Mouse (Mus musculus) natural killer cell, adult 2 months (primary cell): ENCODE measurements around the gene Dgcr6.

Experiments
- DNase-seq, 2 experiments: peaks; one replicate each; pipeline ENCODE4 v3.0.0; 2022; ENCODE audit warnings: low spot score in 2 of 2

Gene Dgcr6

GRCm38 (mm10) chr16:18070798-18071197, 18.1 kb downstream of the Dgcr6 start:
- DNase-seq, result no peak

DNA sequence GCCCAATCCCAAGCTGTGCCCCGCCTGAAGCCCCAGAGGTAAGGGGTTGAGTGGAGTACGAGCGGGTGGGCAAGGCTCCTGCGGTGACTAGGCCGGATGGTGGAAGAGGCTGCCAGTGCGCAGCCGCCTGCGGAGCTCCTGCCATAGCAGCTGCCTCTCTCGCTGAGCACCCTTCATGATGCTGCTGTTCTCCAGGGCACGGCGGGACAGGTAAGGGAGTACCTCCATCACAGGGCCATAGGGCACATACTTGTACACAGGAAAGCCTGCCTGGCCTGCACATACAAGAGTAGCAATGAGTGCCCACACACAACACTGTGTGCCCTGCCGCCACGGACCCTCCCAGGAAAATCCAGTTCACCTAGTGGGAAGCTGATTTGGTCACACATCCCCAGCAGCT, 19.4 kb downstream of the Dgcr6 start:
- no peak for DNase-seq

DNA sequence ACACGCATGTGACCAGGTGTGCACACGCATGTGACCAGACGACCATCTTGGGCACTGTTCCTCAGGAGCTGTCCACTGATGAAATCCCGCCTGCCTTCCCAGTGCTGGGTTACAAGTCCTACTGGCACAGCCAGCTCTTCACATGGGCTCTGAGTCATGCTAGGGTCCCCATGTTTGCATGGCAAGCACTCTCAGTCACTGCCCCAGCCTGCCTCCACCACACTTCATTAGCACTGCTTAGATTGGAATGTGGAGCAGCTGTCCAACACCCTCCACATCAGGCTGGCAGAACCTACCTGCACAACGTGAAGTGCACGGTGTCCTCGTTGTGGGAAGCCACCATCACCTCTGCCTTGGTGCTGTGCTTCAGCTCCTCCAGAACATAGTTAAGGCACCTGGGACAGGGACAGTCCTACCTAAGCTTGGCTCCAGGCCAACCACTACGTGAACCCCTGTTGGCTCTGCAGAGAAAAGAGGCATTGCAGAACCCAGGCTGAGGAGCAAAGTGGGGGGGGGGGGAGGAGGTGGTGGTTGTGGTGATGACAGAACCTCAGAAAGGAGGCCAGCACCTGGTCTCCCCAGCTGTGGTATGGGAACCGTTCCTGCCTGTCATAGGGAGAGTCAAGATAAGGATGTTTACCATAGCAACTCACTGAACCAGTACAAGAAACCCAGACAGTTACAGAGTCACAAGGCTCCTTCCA, 20.8 kb downstream of the Dgcr6 start:
- peak in 1 of 2 experiments; percentile 42 for DNase-seq

GRCm38 (mm10) chr16:18074611-18075010, 22.0 kb downstream of the Dgcr6 start:
- peak; percentile 41 to 66 for DNase-seq

- no peak for DNase-seq
Measured at GRCm38 (mm10) chr16:18075201-18075600, 22.5 kb downstream of the Dgcr6 start.

GRCm38 (mm10) chr16:18078314-18079015, 25.8 kb downstream of the Dgcr6 start:
- DNase-seq, result no peak

DNA sequence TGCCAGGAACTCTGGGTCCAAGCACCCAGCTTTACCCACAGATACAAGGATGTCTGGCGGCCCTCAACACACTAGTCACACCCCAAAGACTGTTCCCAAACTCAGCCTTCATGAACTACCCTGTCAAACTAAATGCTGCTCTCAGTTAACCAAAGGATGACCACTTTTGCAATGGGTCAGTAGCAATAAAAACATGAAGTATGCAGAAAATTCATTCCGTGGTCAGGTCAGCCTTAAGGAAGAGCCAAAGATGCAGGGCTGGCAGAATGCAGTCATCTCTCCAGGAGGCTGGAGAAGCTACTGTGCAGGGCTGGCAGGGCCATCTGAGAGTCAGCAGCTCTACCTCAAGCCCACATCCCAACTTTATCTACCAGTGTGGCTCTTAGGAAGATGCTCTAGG, 26.6 kb downstream of the Dgcr6 start:
- no peak for DNase-seq

DNA sequence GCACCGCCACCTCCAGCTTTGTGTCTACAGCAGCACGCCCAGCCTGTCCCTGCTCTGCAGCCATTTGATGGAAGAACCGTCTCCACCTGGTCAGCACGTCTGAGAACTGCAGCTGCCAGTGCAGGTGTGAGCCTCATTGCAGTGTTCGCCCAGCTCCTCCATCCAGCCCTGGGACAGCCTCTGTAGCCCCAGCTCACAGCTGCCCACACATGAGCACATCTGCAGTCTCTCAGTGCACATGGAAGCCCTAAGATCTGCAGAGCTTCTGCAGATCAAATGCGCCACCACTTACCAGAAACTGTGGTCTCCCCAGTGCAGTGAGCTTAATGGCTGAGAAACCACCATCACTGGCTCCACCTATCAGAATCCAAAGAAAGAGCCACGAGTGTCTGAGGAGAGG, 27.5 kb downstream of the Dgcr6 start:
- no peak for DNase-seq

GRCm38 (mm10) chr16:18081149-18081827, 28.6 kb downstream of the Dgcr6 start:
- no peak for DNase-seq

GRCm38 (mm10) chr16:18082291-18082690, 29.6 kb downstream of the Dgcr6 start:
- no peak for DNase-seq

DNA sequence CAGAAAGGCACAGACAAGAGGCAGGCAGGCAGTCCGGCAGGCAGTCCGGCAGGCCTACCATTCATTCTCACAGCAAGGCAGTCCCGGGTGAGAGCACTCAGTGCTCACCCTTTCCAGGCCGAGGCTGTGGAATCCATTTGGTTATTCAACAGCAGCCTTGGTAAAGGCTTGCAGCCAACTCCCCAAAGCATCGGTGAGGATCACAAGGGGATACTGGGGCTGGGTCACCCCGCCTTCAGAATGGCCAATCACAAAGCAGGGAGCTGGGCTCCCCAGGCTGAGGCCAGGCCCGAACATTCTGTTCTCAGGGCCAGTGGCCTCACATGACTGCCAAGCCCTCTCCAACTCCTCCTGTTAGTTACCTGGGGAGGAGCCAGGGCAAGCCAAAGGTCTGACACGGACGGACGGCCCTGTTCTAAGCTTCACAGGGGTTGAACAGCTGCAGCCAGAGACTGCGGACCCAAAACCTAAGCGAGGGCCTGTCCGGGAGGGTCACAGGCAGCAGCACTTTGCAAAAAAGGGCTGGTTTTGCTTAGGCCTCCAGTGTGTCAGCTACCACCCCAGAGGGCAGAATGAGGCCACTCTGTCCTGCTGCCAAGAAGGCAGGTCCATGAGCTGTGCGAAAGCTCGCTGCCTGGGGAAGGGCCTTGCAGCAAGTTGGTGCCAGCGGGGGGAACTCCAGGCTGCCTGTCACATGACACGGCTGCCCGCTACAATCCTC, 30.7 kb downstream of the Dgcr6 start:
- no peak for DNase-seq

DNA sequence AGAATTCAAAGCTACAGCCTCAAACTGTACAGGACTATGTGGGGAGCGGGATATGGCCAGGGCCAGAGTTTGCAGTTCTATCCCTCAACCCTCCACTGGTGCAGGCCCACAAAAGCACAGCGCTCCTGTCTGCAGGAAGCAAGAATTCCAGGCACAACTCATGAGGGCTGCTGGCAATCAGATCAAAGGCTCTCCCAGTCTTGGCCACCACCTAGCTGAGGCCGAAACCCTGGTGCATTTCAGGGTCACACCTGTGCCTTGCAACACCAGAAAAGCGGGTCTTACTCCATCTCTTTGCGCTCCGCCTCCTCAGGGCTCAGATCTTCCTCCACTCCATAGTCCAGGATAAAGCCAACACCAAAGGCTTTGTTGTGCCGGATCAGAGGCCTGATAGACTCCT, 31.6 kb downstream of the Dgcr6 start:
- DNase-seq, result no peak

DNA sequence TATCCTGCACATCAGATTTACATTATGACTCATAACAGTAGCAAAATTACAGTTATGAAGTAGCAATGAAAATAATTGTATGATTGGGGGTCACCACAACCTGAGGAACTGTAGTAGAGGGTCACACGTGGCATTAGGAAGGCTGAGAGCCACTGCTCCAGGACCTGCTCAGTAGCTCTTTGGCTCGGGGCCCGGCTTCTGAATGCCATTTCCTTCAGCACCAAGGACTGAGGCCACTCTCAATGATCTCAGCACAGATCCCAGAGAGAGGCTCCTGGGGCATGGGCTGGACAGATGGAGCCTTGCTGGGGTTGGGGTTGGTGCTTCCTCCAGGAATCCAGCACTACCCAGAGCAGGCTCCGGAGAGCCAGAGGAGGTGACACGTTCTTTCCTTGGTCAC, 34.4 kb downstream of the Dgcr6 start:
- no peak for DNase-seq

DNA sequence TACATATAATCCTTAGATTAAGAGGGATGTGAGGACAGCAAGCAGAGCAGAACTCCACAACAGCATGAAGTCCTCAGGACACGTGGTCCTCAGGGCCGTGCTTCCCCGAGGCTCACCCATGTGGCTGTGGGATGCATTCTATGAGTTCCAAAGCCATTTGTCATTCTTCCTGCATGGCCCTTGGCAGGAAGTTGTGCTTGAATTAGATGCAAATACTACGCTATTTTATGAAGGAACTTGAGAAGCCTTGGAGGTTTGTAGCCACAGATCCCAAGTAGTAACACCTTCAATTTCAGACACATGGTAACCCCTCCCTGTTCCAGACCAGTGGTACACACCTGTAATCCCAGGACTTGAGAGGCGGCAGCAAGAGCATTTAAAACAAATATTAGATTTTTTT, 43.7 kb downstream of the Dgcr6 start:
- DNase-seq, result no peak

- no peak for DNase-seq
Measured at GRCm38 (mm10) chr16:18102816-18103215, 50.2 kb downstream of the Dgcr6 start.

GRCm38 (mm10) chr16:18103366-18103765, 50.7 kb downstream of the Dgcr6 start:
- DNase-seq, result no peak

- DNase-seq, result no peak
Measured at GRCm38 (mm10) chr16:18103808-18104207, 51.1 kb downstream of the Dgcr6 start.

DNA sequence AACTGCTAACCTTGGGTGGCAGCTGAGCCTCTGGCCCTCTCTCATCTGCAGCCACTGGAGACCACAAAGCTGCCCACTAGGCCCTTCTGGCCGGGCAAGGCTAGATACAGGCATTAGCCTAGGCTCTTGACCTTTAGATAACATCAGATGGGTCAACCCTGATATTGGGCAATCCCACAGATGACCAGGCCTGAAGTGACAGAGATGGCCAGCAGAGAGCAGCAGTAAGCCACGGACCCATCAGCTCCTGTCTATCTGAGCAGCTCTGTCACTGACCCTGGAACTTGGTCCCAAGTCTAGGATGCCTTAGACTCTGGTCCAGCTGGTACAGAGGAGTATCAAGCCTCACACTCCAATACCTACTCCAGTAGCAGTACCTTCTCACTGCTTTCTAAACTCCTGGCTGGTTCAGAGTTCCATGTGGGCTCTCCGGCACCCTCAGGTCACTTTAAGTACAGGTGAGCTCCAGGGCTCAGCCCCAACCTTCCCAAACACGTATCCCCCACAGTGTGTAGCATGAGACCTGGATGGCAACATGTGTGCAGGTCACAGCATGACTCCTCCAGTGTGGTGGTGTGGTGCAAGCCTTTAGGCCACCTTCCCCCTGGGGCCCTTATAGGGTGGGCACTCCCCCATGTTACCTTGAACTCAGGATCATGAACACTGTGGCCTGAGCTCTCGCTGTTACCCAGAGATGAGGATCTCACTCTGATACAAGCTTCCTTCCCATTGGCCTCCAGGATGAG, 55.7 kb downstream of the Dgcr6 start:
- DNase-seq, result peak; percentile 35 to 45

GRCm38 (mm10) chr16:18111042-18111441, 58.4 kb downstream of the Dgcr6 start:
- DNase-seq, result no peak

GRCm38 (mm10) chr16:18116467-18116866, 63.8 kb downstream of the Dgcr6 start:
- DNase-seq, result peak in 1 of 2 experiments; percentile 5

- no peak for DNase-seq
Measured at GRCm38 (mm10) chr16:18118285-18118684, 65.6 kb downstream of the Dgcr6 start.
